ENCODE assay signal across 7 mouse cellular contexts in genomic region chr5:102943864-102944630, GRCm38 (mm10).
DNase-seq lines count a peak whose midpoint lies in the region; ATAC-seq and TF ChIP-seq lines count a peak whose summit lies in the region.
"Not testable (repeated sequence)": the region's sequence is repeated elsewhere in the genome, so short reads cannot be mapped to it uniquely, and the experiment has no call there.

No protein-coding gene starts in this region.

- peak; percentile 65; the same call in 1 of the 2 replicates for ATAC-seq in forebrain, postnatal 0 days
- ATAC-seq in hindbrain, embryonic 16.5 days = peak; percentile 48; the same call in 1 of the 2 replicates
- ATAC-seq in midbrain, embryonic 14.5 days (ENCODE audit: low FRiP score, low TSS enrichment); stomach, postnatal 0 days (ENCODE audit: low FRiP score, low TSS enrichment): not testable (repeated sequence)

- H3K27me3 ChIP-seq in forebrain, postnatal 0 days (ENCODE audit: insufficient read depth, low read length); hindbrain, embryonic 16.5 days (replicated peaks; ENCODE audit: control insufficient read depth, insufficient read depth, low read length); midbrain, embryonic 14.5 days (ENCODE audit: control insufficient read depth, insufficient read depth, low read length); stomach, postnatal 0 days (ENCODE audit: control insufficient read depth, insufficient read depth, low read length): not testable (repeated sequence)

- TF ChIP-seq EP300 in stomach, postnatal 0 days (optimal IDR thresholded peaks at IDR 0.05) = not testable (repeated sequence)

- H3K4me1 ChIP-seq in forebrain, postnatal 0 days (ENCODE audit: insufficient read depth); hindbrain, embryonic 16.5 days (ENCODE audit: control insufficient read depth, insufficient read depth, low read depth, low read length); midbrain, embryonic 14.5 days (ENCODE audit: control insufficient read depth, insufficient read depth, low read length); stomach, postnatal 0 days (replicated peaks; ENCODE audit: control insufficient read depth, insufficient read depth): not testable (repeated sequence)

- not testable (repeated sequence) for H3K4me3 ChIP-seq in forebrain, postnatal 0 days (ENCODE audit: low read depth, low read length); hindbrain, embryonic 16.5 days (ENCODE audit: low read length); midbrain, embryonic 14.5 days (replicated peaks; ENCODE audit: low read depth, low read length); stomach, postnatal 0 days (ENCODE audit: low read depth, low read length)

- not testable (repeated sequence) for H3K9me3 ChIP-seq in forebrain, postnatal 0 days (ENCODE audit: low read length); hindbrain, embryonic 16.5 days (ENCODE audit: control insufficient read depth, low read length); midbrain, embryonic 14.5 days (ENCODE audit: control insufficient read depth, low read length); stomach, postnatal 0 days (ENCODE audit: control insufficient read depth, low read length)

- peak; percentile 9 for DNase-seq in adrenal gland, postnatal 10 days
- peak; percentile 21 to 23 for DNase-seq in cerebellum, postnatal 10 days
- DNase-seq in forebrain, postnatal 0 days = peak; percentile 61
- peak; percentile 17 for DNase-seq in kidney, postnatal 14 days
- DNase-seq in midbrain, embryonic 14.5 days = peak; percentile 57
- DNase-seq in stomach, postnatal 0 days (ENCODE audit: low spot score) = not testable (repeated sequence)

- 79% methylated on average over 17 of the region's 17 CpGs for WGBS in forebrain, postnatal 0 days
- 82% methylated on average over 17 of the region's 17 CpGs for WGBS in hindbrain, embryonic 16.5 days
- 84% methylated on average over 17 of the region's 17 CpGs for WGBS in midbrain, embryonic 14.5 days
- WGBS in stomach, postnatal 0 days = 80% methylated on average over 17 of the region's 17 CpGs

- not testable (repeated sequence) for H3K36me3 ChIP-seq in forebrain, postnatal 0 days (ENCODE audit: insufficient read depth); hindbrain, embryonic 16.5 days (ENCODE audit: control insufficient read depth, insufficient read depth, low read length); midbrain, embryonic 14.5 days (ENCODE audit: control insufficient read depth, insufficient read depth, low read length); stomach, postnatal 0 days (ENCODE audit: control insufficient read depth, insufficient read depth, low read length)

- peak; percentile 68 for TF ChIP-seq CTCF in forebrain, postnatal 0 days (IDR thresholded peaks at IDR 0.05; ENCODE audit: low read depth)
- TF ChIP-seq CTCF in stomach, postnatal 0 days (IDR thresholded peaks at IDR 0.05; ENCODE audit: low read depth) = peak; percentile 54

- not testable (repeated sequence) for H3K9ac ChIP-seq in forebrain, postnatal 0 days; hindbrain, embryonic 16.5 days (ENCODE audit: low read depth, low read length); midbrain, embryonic 14.5 days (replicated peaks; ENCODE audit: low read length); stomach, postnatal 0 days (ENCODE audit: low read length)

- not testable (repeated sequence) for H3K27ac ChIP-seq in forebrain, postnatal 0 days (ENCODE audit: low read depth, low read length); hindbrain, embryonic 16.5 days (ENCODE audit: low read depth, low read length); midbrain, embryonic 14.5 days (replicated peaks; ENCODE audit: low read depth, low read length); stomach, postnatal 0 days (replicated peaks)

- not testable (repeated sequence) for H3K4me2 ChIP-seq in forebrain, postnatal 0 days (ENCODE audit: low read depth); hindbrain, embryonic 16.5 days (ENCODE audit: low read length); midbrain, embryonic 14.5 days (ENCODE audit: low read length); stomach, postnatal 0 days (replicated peaks; ENCODE audit: low read depth)
